Mouse (Mus musculus) lung, postnatal 10 days (tissue): ENCODE data around the gene Atoh8.

ENCODE experiments used
- DNase-seq: peaks from one replicate; pipeline ENCODE4 v3.0.0; 2021

Atoh8 gene

GRCm38 (mm10) chr6:72235098-72235806, at the start of gene Atoh8:
Gene Atoh8 (minus strand): TSS chr6:72235577.
- DNase-seq = peak; percentile 86

- peak; percentile 79 for DNase-seq
Observed at GRCm38 (mm10) chr6:72283914-72284313, 48.5 kb upstream of the Atoh8 start.

DNA sequence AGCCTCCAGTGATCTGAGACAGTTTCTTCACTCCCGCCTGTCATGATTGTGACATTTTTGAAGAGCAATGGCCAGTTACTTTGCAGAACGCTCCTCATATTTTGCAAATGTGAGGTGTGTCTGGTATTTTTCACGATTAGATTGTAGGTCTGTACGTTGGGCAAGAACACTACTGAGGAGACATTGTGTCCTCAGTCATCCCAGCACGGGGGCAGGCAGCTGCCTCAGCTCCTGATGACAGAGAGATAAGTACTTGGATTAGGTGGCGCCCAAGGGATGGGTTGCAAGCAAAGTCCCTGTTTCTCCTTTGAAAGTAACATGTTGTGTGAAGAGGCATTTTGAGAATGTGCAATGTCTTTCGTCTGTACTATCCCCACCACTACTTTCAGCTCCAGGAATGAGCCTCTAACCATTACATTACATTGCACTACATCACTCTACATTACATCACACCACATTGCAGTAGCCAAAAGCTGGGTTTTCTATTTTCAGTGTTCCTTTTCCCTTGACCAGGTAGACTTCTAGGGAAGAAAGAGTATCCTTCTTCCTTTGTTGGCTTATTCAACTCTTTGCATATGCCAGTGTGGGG, 45.1 kb upstream of the Atoh8 start:
- no peak for DNase-seq

GRCm38 (mm10) chr6:72279505-72279904, 44.1 kb upstream of the Atoh8 start:
- no peak for DNase-seq

- DNase-seq = no peak
Observed at GRCm38 (mm10) chr6:72278835-72279234, 43.5 kb upstream of the Atoh8 start.

- peak; percentile 41 for DNase-seq
Observed at GRCm38 (mm10) chr6:72277508-72278166, 42.3 kb upstream of the Atoh8 start.

GRCm38 (mm10) chr6:72276972-72277441, 41.6 kb upstream of the Atoh8 start:
- DNase-seq = peak; percentile 81

GRCm38 (mm10) chr6:72276141-72276540, 40.8 kb upstream of the Atoh8 start:
- peak; percentile 67 for DNase-seq

DNA sequence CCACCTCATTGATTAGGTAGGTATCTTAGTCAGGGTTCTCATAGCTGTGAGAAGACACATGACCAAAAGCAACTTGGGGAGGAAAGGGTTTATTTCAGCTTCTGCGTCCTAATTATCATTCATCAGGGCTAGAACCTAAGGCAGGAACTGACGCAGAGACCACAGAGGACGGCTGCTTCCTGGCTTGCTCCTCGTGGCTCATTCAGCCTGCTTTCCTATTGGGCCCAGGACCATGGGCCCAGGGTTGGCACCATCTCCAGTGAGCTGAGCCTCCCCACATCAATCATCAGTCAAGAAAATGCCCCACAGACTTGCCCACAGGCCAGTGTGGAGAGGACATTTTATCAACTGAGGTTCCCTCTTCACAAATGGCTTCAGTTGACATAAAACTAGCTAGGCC, 40.1 kb upstream of the Atoh8 start:
- no peak for DNase-seq

DNA sequence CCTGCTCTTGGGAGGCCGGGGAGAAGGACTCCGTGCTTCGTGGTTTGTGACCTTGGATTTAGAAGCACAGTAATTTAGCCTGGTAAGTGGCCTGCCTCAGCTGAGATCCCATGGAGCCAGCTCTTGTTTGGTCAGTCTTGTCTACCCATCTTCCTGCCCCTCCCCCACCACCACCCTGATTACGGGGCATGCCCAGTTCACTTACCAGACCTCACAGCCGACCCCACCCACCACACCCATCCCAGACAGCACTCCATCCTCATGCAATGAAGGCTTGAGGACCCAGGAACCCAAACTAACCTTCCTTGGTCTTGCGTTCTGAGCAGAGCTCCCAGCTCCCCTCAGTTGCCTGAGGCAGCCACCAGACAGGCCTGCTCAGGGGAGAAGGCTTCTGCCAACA, 37.8 kb upstream of the Atoh8 start:
- no peak for DNase-seq

DNA sequence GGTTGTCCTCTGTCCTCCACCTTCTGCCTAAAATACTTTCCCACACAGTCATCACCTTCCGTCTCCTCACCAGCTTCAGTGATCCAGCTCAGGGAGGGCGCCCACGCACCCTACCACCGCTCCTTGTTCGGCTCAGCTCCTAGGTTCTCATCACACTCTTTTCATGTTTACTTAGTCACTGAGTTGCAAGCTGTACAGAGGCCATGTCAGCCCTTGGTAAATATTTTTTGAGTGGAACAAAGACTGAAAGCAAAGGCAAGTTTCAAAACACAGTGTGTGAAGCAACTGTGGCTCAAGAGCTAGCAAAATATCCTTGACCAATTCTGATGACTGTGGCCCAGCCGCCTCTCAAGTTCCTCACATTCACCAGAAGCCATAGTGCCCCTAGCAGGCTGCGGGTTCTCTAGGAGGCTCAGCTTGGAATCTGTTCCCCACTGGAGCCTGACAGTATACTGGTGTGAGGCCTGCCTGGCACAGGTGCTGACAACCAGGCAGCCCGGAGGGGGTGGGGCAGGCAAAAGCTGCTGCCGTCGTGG, 36.9 kb upstream of the Atoh8 start:
- peak; percentile 67 for DNase-seq

- DNase-seq = no peak
Observed at GRCm38 (mm10) chr6:72270952-72271519, 35.7 kb upstream of the Atoh8 start.

- no peak for DNase-seq
Observed at GRCm38 (mm10) chr6:72270258-72270657, 34.9 kb upstream of the Atoh8 start.

DNA sequence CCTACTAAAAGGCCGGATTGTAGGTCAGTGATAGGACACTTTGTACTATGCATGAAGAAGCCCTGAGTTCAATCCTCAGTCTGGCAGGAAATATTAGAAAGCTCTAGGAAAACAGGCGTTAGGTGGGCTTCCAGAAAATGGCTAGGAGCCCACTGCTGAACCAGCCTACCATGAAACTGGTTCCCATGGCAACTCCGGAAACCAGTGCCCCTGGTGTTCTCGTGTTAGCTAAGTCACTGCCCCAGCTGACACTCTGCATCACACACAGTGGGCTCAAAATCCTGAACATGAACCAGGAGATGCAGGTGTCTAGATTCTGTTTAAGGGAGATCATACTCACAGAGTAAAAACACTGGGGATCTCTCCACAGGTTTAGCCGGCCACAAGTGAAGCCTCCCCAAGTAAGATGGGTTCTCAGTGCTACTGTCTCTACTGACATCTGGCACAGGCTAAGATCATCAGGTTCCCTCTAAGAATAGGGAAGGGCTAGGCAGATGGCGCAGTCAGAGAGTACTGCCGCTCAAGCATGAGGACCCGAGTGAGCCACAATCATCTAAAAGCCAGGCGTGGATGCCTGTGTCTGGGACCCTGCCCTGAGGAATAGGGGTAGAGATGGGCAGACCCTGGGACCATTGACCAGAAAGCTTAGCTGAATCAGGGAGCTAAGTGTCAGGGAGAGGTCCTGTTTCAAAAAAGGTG, 32.9 kb upstream of the Atoh8 start:
- DNase-seq = no peak

DNA sequence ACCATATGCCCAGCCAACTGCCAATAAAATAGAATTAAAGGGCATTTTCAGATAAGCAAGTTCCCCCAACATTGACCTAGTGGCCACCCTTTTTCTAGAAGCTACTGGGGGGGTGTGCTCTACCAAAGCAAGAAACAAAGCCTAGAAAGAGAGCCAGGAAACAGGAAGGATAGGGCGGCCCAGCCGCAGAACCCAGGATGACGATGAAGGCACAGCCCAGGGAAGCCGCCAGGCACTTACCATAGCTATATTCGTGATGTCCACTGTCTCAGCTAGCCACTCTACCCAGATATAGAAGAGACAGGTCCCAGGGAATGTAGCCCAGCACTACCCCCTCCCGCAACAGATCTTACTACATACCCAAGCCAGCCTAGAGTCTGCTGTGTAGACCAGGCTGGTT, 30.3 kb upstream of the Atoh8 start:
- peak; percentile 44 for DNase-seq

DNA sequence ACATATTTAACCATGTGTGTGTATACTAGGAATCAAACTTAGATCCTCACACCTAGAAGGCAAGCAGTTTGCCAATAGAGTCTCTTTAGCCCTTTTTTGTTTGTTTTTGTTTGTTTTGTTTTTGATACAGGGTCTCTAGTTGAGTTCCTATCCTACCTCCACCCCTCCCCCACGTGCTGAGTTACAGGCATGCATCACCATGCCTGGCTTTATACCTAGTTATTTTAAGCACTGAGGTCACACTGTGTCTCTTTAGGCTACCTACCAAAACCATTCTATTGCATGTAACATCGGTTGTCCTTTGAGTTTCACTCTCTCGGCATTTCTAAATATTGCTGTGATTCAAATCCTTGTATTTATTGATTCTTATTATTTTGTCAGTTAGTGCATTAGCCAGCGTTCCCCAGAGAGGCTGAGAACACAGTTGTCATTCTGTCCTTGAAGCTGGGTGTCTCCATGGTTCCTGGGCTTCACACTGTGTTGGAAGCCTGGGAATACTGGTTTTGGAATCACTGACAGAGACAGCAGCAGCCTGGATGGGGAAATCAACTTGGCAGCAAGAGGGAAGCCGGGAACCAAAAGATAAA, 28.4 kb upstream of the Atoh8 start:
- no peak for DNase-seq

DNA sequence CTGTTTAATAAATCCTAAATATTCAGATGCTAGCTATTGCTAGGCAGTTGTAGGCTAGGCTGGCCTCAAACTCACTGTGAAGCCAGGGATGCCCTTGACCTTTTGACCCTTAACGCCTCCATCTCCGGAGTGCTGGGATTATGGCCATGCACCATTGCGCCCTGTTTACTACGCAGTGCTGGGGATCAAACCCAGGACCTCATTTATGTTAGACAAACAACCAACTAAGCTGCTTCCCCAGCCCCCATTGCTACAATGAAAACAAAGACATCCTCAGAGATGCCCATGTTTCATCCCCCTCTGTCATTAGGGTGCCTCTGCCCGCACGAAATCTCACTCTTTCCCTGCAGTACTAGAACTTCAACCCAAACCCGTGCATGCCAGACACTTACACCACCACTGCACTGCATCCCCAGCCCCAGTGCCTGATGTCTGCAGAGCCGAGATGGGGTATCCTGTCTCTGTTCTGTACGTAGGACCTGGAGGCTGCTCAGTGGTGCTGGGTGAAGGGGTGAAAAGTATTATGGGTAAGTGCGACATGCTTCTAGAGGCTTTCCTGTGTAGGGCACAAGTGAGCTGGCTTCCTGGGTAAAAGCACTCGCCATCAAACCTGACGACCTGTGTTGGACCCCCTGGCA, 26.4 kb upstream of the Atoh8 start:
- DNase-seq = no peak

GRCm38 (mm10) chr6:72260981-72261682, 25.8 kb upstream of the Atoh8 start:
- peak; percentile 94 for DNase-seq

GRCm38 (mm10) chr6:72259474-72259873, 24.1 kb upstream of the Atoh8 start:
- no peak for DNase-seq

- DNase-seq = no peak
Observed at GRCm38 (mm10) chr6:72255294-72255693, 19.9 kb upstream of the Atoh8 start.

GRCm38 (mm10) chr6:72254588-72255075, 19.3 kb upstream of the Atoh8 start:
- DNase-seq = peak; percentile 48
